8 mouse cellular contexts compared by ENCODE assay signal in genomic region chr2:11602506-11603489, GRCm38 (mm10). TPM values are rescaled to one million over a fixed set of nuclear protein-coding genes. Genes with fewer than 3 reads are reported as not detected.
DNase-seq lines count a peak whose midpoint lies in the region; ATAC-seq and TF ChIP-seq lines count a peak whose summit lies in the region.

No protein-coding gene starts in this region.

- H3K9me3 ChIP-seq in megakaryocyte, embryonic 14.5 days: no peaks in the 10 kb centered on the region

- TF ChIP-seq CTCF in cortical plate, adult 2 months (IDR thresholded peaks at IDR 0.05; ENCODE audit: extremely low read depth, insufficient read depth, low read length): peak; percentile 100

- no peak overlapping the region for H3K27ac ChIP-seq in cortical plate, adult 2 months (ENCODE audit: insufficient read depth, low read length)

- H3K36me3 ChIP-seq in megakaryocyte, embryonic 14.5 days (replicated peaks; ENCODE audit: low read length): peaks cover 37% of the 10 kb centered on the region

- peak; percentile 58; the same call in 1 of the 2 replicates for TF ChIP-seq POLR2A in cortical plate, adult 2 months (IDR thresholded peaks at IDR 0.05; ENCODE audit: extremely low read depth, insufficient read depth, low read length)

- H3K4me1 ChIP-seq in cortical plate, adult 2 months (ENCODE audit: control insufficient read depth, insufficient read depth, low read length): no peaks in the 10 kb centered on the region
- H3K4me1 ChIP-seq in megakaryocyte, embryonic 14.5 days: peaks cover 35% of the 10 kb centered on the region

- DNase-seq in gastrocnemius, adult 8-10 months (ENCODE audit: low spot score in 2 of 2): peak; percentile 89
- peak; percentile 79 for DNase-seq in hindlimb bud, embryonic 11.5 days (ENCODE audit: extremely low spot score, low read depth, low spot score)
- DNase-seq in left cerebral cortex, adult 8-10 months (ENCODE audit: low spot score in 2 of 2): peak; percentile 89 to 93
- peak; percentile 95 to 97 for DNase-seq in right cerebral cortex, postnatal 10 days (ENCODE audit: low spot score in 2 of 2)
- peak; percentile 94 for DNase-seq in urinary bladder, postnatal 25 days (ENCODE audit: low spot score)

- peak overlapping the region; percentile 79 for H3K4me3 ChIP-seq in cortical plate, adult 2 months (ENCODE audit: insufficient read depth, low read length)
- H3K4me3 ChIP-seq in megakaryocyte, embryonic 14.5 days (replicated peaks): peak overlapping the region; percentile 97

- no peaks in the 10 kb centered on the region for H3K27me3 ChIP-seq in megakaryocyte, embryonic 14.5 days (replicated peaks)

- peak; percentile 98 for ATAC-seq in activated CD4-positive, CD25-positive, alpha-beta regulatory T cell, adult 4 months

RNA-seq across cellular contexts. Expression of gene Rbm17, which starts 1.2 kb away (rescaled TPM):
- 10 to 100 TPM; 33.1 to 38.5 TPM for polyA plus RNA-seq in activated CD4-positive, CD25-positive, alpha-beta regulatory T cell, adult 4 months (2017; shearing (Covaris generic))
- 93.7 and 104 TPM in 2 replicates for polyA plus RNA-seq in cortical plate, adult 2 months (2012; rRNA removed)
- 10 to 100 TPM; 37.3 to 57.8 (median 46.3) TPM for total RNA-seq in gastrocnemius, adult 8-10 months (2022)
- 10 to 100 TPM; 80.0 to 96.6 (median 86.5) TPM for total RNA-seq in left cerebral cortex, adult 8-10 months (2022)
- 21.6 and 123 TPM in 2 replicates for polyA plus RNA-seq in megakaryocyte, embryonic 14.5 days (2012; ENCODE audit: insufficient read depth, low replicate concordance)

RNA-seq across cellular contexts. Expression of gene Gm17490, which starts 23.3 kb away (rescaled TPM):
- polyA plus RNA-seq in activated CD4-positive, CD25-positive, alpha-beta regulatory T cell, adult 4 months (2017; shearing (Covaris generic)): not detected
- not detected in 2 replicates for polyA plus RNA-seq in cortical plate, adult 2 months (2012; rRNA removed)
- not detected for total RNA-seq in gastrocnemius, adult 8-10 months (2022)
- not detected for total RNA-seq in left cerebral cortex, adult 8-10 months (2022)
- polyA plus RNA-seq in megakaryocyte, embryonic 14.5 days (2012; ENCODE audit: insufficient read depth, low replicate concordance): not detected in 2 replicates

RNA-seq across cellular contexts. Expression of gene Il2ra, which starts 39.8 kb away (rescaled TPM):
- polyA plus RNA-seq in activated CD4-positive, CD25-positive, alpha-beta regulatory T cell, adult 4 months (2017; shearing (Covaris generic)): 100 to 1,000 TPM; 305 to 312 TPM
- polyA plus RNA-seq in cortical plate, adult 2 months (2012; rRNA removed): 0.19 TPM in 2 replicates
- total RNA-seq in gastrocnemius, adult 8-10 months (2022): under 1 TPM; 0.22 to 0.49 (median 0.26) TPM
- total RNA-seq in left cerebral cortex, adult 8-10 months (2022): under 1 TPM in 3 of 4 experiments, not detected in 1; 0.11 to 0.26 (median 0.18) TPM
- polyA plus RNA-seq in megakaryocyte, embryonic 14.5 days (2012; ENCODE audit: insufficient read depth, low replicate concordance): not detected in 2 replicates

RNA-seq across cellular contexts. Expression of gene Pfkfb3, which starts 48.9 kb away (rescaled TPM):
- polyA plus RNA-seq in activated CD4-positive, CD25-positive, alpha-beta regulatory T cell, adult 4 months (2017; shearing (Covaris generic)): 10 to 100 TPM; 11.2 to 18.2 TPM
- 19.4 and 20.6 TPM in 2 replicates for polyA plus RNA-seq in cortical plate, adult 2 months (2012; rRNA removed)
- 100 to 1,000 TPM; 202 to 429 (median 324) TPM for total RNA-seq in gastrocnemius, adult 8-10 months (2022)
- total RNA-seq in left cerebral cortex, adult 8-10 months (2022): 10 to 100 TPM; 28.1 to 40.4 (median 30.9) TPM
- polyA plus RNA-seq in megakaryocyte, embryonic 14.5 days (2012; ENCODE audit: insufficient read depth, low replicate concordance): 5.8 and 10.6 TPM in 2 replicates

Comparison
In these comparisons a context has a peak if more than half of its experiments do, and no peak if none do; other contexts are left out.
1. RNA of gene Il2ra, which starts 39.8 kb away (polyA plus RNA-seq): 305 to 312 TPM in activated CD4-positive, CD25-positive, alpha-beta regulatory T cell, adult 4 months; 0.19 TPM in cortical plate, adult 2 months and not detected in megakaryocyte, embryonic 14.5 days; every median in the first group is over 100 times any median in the second.
2. Peak in every context shown above with its lines, with median percentiles within 50 percentile points of each other: DNase-seq.